Mouse (Mus musculus): Measurements from ENCODE around the gene Nppa.

Gene Nppa

DNA sequence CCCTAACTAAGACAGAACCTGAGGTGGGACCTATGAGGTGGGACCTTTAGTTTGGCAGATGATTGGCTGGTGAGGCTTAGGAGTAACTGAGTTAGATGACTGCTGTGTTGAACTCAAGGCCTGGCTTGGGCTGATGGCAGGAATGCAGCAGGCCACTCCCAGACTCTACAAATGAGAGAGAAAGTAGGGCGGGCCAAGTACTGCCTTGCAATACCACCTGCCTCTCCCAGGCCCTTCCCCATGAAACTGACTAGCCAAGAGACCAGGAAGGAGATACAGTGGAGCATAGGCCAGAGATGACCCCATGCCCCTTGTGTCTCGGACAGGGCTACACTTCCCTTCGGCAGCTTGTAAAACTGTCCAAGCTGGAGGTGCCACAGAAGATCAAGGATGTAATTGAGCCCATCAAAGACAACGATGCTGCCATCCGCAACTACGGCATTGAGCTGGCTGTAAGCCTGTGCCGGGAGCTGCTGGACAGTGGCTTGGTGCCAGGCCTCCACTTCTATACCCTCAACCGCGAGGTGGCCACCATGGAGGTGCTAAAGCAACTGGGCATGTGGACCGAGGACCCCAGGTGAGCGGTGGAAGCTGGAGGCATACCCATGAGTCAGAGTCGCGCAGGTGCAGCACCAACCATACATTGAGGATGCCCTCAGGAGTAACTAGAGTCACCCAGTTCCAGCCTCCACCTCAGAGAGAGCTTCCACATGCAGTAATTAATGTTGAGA is 50.7 kb downstream of the Nppa start:
- DNase-seq (ENCODE audit: low spot score in 2 of 2) = no peak
